Mouse (Mus musculus) stomach, postnatal 0 days (tissue): ENCODE results near the gene Dock1.

Experiments
- CTCF ChIP-seq: IDR thresholded peaks from 2 replicates; pipeline ENCODE4 v1.5.1; 2016; ENCODE audit warnings: antibody characterized with exemption, low read depth, mild to moderate bottlenecking, moderate library complexity
- EP300 ChIP-seq: optimal IDR thresholded peaks from 2 replicates; pipeline ENCODE3; 2016; ENCODE audit warnings: antibody characterized with exemption

DNA sequence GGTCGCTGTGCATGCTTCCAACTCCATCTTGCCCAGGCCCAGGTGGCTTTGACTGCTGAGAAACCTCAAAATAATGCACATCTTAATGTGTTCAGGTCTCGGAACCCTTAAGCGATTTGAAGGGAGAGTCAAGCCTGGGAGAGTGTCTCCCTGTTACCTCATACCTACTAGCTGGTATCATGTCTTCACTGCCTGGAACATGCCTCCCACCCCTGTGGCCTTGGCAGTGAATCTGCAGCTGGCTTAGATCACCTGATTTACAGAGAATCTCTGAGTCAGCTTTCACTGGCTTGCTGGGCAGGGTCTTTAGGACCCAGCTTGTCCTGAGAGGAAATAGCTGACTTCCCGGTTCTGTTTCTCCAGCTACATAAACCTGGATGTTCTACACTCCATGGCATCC, 419.2 kb downstream of the Dock1 start:
- no peak for TF ChIP-seq EP300
- no peak for TF ChIP-seq CTCF
